Mouse (Mus musculus): ENCODE data around the gene H1f0. TPM values are rescaled to one million over a fixed set of nuclear protein-coding genes. Genes with fewer than 3 reads are reported as not detected.
"Not testable (repeated sequence)": the region's sequence is repeated elsewhere in the genome, so short reads cannot be mapped to it uniquely, and the experiment has no call there.

H1f0 gene
- polyA plus RNA-seq, 1 experiment from 2014 or later, result 513 TPM

DNA sequence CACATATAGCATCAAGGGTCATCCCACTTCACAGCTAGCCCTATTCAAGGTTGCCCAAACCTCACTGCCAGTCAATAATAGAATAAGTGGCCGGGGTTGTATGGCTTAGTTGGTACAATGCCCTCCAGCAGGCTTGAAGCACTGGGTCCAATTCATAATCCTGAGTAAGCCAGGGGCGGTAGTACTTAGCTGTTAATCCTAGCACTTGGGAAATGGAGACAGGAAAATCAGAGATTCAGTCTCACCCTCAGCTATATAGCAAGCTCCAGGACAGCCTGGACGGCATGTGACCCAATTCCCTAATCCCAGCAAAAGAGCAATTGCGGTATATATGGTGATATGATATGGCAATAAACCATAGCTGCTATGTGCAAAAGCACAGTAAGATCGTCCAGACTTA, 21.2 kb upstream of the H1f0 start:
- H3K4me1 ChIP-seq, result peaks cover 17% of the 10 kb centered on the region
- no peaks in the 10 kb centered on the region for H3K9me3 ChIP-seq (replicated peaks)
- no peak overlapping the region for H3K9ac ChIP-seq
- H3K4me2 ChIP-seq, result no peak overlapping the region
- WGBS, result 94% methylated on average over 5 of the region's 5 CpGs
- no peak overlapping the region for H3K4me3 ChIP-seq (replicated peaks)
- ATAC-seq (replicated peaks; ENCODE audit: low FRiP score), result no peak
- no peak overlapping the region for H3K27ac ChIP-seq
- no peaks in the 10 kb centered on the region for H3K27me3 ChIP-seq
- H3K36me3 ChIP-seq, result peaks cover 58% of the 10 kb centered on the region

DNA sequence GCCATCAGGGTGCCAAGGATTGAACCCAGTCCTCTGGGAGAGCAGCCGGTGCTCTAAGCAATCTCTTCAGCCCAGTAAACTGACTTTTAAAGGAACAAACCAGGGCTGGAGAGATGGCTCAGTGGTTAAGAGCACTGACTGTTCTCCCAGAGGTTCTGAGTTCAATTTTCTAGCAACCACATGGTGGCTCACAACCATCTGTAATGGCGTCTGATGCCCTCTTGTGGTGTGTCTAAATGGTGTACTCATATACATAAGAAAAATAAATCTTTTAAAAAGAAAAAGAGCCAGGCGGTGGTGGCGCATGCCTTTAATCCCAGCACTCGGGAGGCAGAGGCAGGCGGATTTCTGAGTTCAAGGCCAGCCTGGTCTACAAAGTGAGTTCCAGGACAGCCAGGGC, 20.4 kb upstream of the H1f0 start:
- not testable (repeated sequence) for H3K9ac ChIP-seq; H3K4me3 ChIP-seq (replicated peaks); H3K27me3 ChIP-seq; H3K9me3 ChIP-seq (replicated peaks); H3K4me2 ChIP-seq; ATAC-seq (replicated peaks; ENCODE audit: low FRiP score); H3K27ac ChIP-seq
- Histone ChIP-seq H3K36me3 (peaks cover 50% of the 10 kb centered on the region), H3K4me1 (peaks cover 12% of the 10 kb centered on the region)
- 86% methylated on average over 6 of the region's 6 CpGs for WGBS

DNA sequence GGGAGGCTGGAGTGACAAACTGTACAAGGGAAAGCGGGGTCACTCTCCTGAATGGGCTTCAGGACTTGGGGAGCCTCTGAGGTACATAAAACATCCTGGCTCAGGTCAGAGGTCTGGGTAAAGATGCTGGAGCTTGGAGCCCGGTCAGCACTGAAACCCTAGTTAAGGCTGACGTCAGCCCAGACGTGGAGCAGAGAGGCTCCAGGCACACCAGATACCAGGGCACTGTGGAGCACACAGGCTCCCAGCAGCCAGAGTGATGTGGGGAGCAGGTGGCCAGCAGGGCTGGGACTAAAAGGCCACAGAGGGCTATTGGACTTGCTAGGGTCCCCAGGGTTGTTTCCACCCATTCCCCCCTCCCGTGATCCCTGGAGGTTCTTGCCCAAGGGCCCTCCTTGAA, 18.5 kb upstream of the H1f0 start:
- H3K27ac ChIP-seq, result no peak overlapping the region
- ATAC-seq (replicated peaks; ENCODE audit: low FRiP score), result no peak
- 61% methylated on average over 5 of the region's 5 CpGs for WGBS
- no peaks in the 10 kb centered on the region for H3K27me3 ChIP-seq
- peaks cover 12% of the 10 kb centered on the region for H3K4me1 ChIP-seq
- H3K4me3 ChIP-seq (replicated peaks), result no peak overlapping the region
- peaks cover 31% of the 10 kb centered on the region for H3K36me3 ChIP-seq
- no peak overlapping the region for H3K4me2 ChIP-seq
- H3K9ac ChIP-seq, result no peak overlapping the region
- H3K9me3 ChIP-seq (replicated peaks), result no peaks in the 10 kb centered on the region

- no peak overlapping the region for H3K27ac ChIP-seq
- H3K27me3 ChIP-seq, result no peaks in the 10 kb centered on the region
- no peaks in the 10 kb centered on the region for H3K9me3 ChIP-seq (replicated peaks)
- peaks cover 13% of the 10 kb centered on the region for H3K36me3 ChIP-seq
- WGBS, result 40% methylated on average over 10 of the region's 10 CpGs
- H3K4me3 ChIP-seq (replicated peaks), result no peak overlapping the region
- ATAC-seq (replicated peaks; ENCODE audit: low FRiP score), result no peak
- H3K4me2 ChIP-seq, result no peak overlapping the region
- peaks cover 14% of the 10 kb centered on the region for H3K4me1 ChIP-seq
- H3K9ac ChIP-seq, result no peak overlapping the region
Observed at GRCm38 (mm10) chr15:79011550-79011949, 16.7 kb upstream of the H1f0 start.

DNA sequence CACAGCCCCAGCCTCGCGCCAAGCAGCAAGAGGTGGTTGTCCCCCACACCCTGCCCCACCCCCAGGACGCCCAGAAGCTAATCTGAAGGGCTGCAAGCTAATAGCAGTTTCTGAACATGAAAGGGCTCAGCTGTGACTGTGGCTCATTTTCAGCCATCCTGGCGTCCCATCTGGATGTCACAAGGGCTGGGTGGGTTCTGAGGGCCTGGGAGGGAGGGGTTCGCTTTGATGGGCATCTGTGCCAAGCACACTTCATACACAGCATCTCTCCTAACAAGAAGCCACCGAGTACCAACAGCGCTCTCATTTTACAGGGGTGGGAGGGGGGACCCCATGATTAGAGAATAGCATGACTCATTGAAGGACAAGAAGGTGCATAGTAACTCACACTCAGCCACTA, 14.9 kb upstream of the H1f0 start:
- H3K27ac ChIP-seq, result no peak overlapping the region
- 48% methylated on average over 7 of the region's 7 CpGs for WGBS
- peaks cover 24% of the 10 kb centered on the region for H3K4me1 ChIP-seq
- H3K4me3 ChIP-seq (replicated peaks), result no peak overlapping the region
- no peaks in the 10 kb centered on the region for H3K36me3 ChIP-seq
- H3K9me3 ChIP-seq (replicated peaks), result no peaks in the 10 kb centered on the region
- no peaks in the 10 kb centered on the region for H3K27me3 ChIP-seq
- ATAC-seq (replicated peaks; ENCODE audit: low FRiP score), result no peak
- H3K9ac ChIP-seq, result no peak overlapping the region
- H3K4me2 ChIP-seq, result no peak overlapping the region

DNA sequence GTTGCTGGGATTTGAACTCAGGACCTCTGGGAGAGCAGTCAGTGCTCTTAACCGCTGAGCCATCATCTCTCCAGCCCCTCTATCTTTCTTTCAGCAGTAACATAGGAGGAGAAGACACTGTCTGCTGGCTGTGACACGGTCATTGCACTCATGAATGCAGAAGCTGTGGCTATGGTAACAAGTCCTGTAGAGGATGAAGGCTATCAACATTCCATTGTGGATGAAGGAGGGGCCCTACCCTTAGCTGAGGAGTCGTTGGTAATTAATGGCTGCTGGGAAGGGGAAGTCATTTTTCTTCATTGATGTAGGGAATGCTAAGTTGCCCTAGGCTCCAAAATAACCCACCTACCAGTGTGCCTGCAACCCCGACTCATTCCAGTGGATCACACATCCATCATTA, 10.1 kb upstream of the H1f0 start:
- Histone ChIP-seq H3K4me3 (replicated peaks) (no peak overlapping the region), H3K27me3 (no peaks in the 10 kb centered on the region), H3K27ac (peak overlapping the region; percentile 64), H3K4me2 (no peak overlapping the region), H3K9me3 (replicated peaks) (no peaks in the 10 kb centered on the region), H3K9ac (no peak overlapping the region), H3K4me1 (peaks cover 32% of the 10 kb centered on the region), H3K36me3 (no peaks in the 10 kb centered on the region)
- ATAC-seq (replicated peaks; ENCODE audit: low FRiP score), result peak; percentile 63; the same call in 1 of the 2 replicates
- 18% methylated on average over 4 of the region's 4 CpGs for WGBS

DNA sequence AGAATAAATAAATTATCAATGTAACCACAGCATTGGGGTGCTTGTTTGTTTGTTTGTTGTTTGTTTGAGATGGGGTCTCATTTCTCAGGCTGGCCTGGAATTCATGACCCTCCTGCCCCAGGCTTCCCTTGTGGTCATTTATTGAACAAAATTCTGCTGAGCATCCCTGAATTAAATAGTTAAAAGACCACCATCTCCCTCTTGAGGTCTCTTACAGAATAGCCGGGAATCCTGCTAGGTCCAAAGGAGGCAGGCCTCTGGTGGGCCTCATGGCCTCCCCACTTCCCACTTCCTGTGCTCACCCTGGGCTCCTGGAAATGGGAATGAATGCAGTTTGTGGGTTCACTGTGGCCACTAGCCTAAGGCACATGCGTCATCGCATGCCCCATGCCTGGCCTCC, 9.4 kb upstream of the H1f0 start:
- ATAC-seq (replicated peaks; ENCODE audit: low FRiP score), result no peak
- 0 out of 2 replicates have a peak overlapping the region, but pooled peaks have one; percentile 1 for H3K9ac ChIP-seq
- no peaks in the 10 kb centered on the region for H3K27me3 ChIP-seq
- no peaks in the 10 kb centered on the region for H3K9me3 ChIP-seq (replicated peaks)
- H3K27ac ChIP-seq, result peak overlapping the region; percentile 64; the same call in 1 of the 2 replicates
- no peak overlapping the region for H3K4me3 ChIP-seq (replicated peaks)
- no peak overlapping the region for H3K4me2 ChIP-seq
- H3K4me1 ChIP-seq, result peaks cover 32% of the 10 kb centered on the region
- 55% methylated on average over 3 of the region's 3 CpGs for WGBS
- H3K36me3 ChIP-seq, result no peaks in the 10 kb centered on the region

- H3K9me3 ChIP-seq (replicated peaks), result no peaks in the 10 kb centered on the region
- no peak overlapping the region for H3K4me3 ChIP-seq (replicated peaks)
- no peaks in the 10 kb centered on the region for H3K36me3 ChIP-seq
- 41% methylated on average over 10 of the region's 10 CpGs for WGBS
- H3K9ac ChIP-seq, result no peak overlapping the region
- no peak overlapping the region for H3K4me2 ChIP-seq
- H3K4me1 ChIP-seq, result peaks cover 55% of the 10 kb centered on the region
- no peaks in the 10 kb centered on the region for H3K27me3 ChIP-seq
- H3K27ac ChIP-seq, result no peak overlapping the region
- no peak; the same call in 1 of the 2 replicates for ATAC-seq (replicated peaks; ENCODE audit: low FRiP score)
Observed at GRCm38 (mm10) chr15:79022671-79023230, 5.5 kb upstream of the H1f0 start.

GRCm38 (mm10) chr15:79023366-79023765, 4.9 kb upstream of the H1f0 start:
- Histone ChIP-seq H3K27me3 (no peaks in the 10 kb centered on the region), H3K4me2 (no peak overlapping the region), H3K9ac (no peak overlapping the region), H3K4me1 (peaks cover 48% of the 10 kb centered on the region), H3K36me3 (no peaks in the 10 kb centered on the region), H3K9me3 (replicated peaks) (no peaks in the 10 kb centered on the region), H3K4me3 (replicated peaks) (no peak overlapping the region), H3K27ac (no peak overlapping the region)
- no peak for ATAC-seq (replicated peaks; ENCODE audit: low FRiP score)
- WGBS, result 36% methylated on average over 1 of the region's 1 CpGs

GRCm38 (mm10) chr15:79025687-79026308, 2.5 kb upstream of the H1f0 start:
- no peaks in the 10 kb centered on the region for H3K27me3 ChIP-seq
- peak overlapping the region; percentile 97 for H3K4me2 ChIP-seq
- peak overlapping the region; percentile 95 for H3K27ac ChIP-seq
- H3K9me3 ChIP-seq (replicated peaks), result no peaks in the 10 kb centered on the region
- peak overlapping the region; percentile 11; the same call in 1 of the 2 replicates for H3K4me3 ChIP-seq (replicated peaks)
- WGBS, result 9% methylated on average over 16 of the region's 18 CpGs
- ATAC-seq (replicated peaks; ENCODE audit: low FRiP score), result no peak
- peak overlapping the region; percentile 30 for H3K9ac ChIP-seq
- H3K36me3 ChIP-seq, result no peaks in the 10 kb centered on the region
- peaks cover 49% of the 10 kb centered on the region for H3K4me1 ChIP-seq

DNA sequence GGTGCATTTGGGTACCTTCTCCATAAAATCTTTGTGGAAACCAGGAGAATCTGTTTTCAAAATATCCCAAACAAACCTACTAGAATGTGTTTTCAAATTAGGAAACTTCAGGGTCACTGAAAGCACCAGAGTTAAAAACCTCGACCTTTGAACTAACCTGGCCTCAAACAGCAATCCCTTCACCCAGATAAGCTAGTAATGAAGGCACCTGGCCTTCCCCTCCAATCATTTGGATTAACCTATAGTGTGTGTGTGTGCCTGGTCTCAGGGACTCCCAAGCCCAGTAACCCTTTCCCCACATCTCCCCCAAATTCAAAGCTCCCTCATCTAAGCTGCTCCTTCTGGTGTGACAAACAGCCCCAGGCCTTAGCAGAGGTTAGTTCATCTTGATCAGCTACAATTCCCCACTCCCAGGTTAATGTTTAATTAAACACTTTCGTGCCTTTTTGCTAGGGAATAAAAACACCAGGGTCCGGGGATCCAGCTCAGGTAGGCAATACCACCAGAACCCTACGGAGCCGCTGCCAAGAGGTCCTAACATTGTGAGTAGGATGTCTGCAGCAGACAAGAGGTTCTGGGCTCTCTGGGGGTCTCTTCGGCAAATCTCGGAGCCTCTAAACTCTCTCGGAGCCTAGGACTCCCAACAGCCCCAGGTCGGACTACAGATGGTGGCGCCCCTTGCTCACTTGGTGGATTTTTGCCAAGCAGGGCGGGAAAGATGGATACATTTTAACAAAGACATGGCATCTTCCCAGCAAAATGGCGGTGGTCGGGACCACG, 1.5 kb upstream of the H1f0 start:
- no peaks in the 10 kb centered on the region for H3K9me3 ChIP-seq (replicated peaks)
- peak overlapping the region; percentile 66 for H3K4me3 ChIP-seq (replicated peaks)
- peak overlapping the region; percentile 97 for H3K4me2 ChIP-seq
- no peaks in the 10 kb centered on the region for H3K27me3 ChIP-seq
- no peak for ATAC-seq (replicated peaks; ENCODE audit: low FRiP score)
- 48% methylated on average over 14 of the region's 14 CpGs for WGBS
- H3K9ac ChIP-seq, result peak overlapping the region; percentile 99
- H3K4me1 ChIP-seq, result peaks cover 58% of the 10 kb centered on the region
- no peaks in the 10 kb centered on the region for H3K36me3 ChIP-seq
- H3K27ac ChIP-seq, result peak overlapping the region; percentile 95
